Mouse (Mus musculus) MEL (cell line): Measurements from ENCODE around the gene B3gnt6.

Experiments
- CTCF ChIP-seq, 3 experiments: IDR thresholded peaks in 2 of 3; conservative IDR thresholded peaks in 1 of 3; 2 replicates each; pipeline ENCODE4 v1.5.1; 2011 to 2012; ENCODE audit warnings: low read length in 3 of 3, low read depth in 2 of 3, mild to moderate bottlenecking in 2 of 3, improper control_type of control experiment in 1 of 3, inconsistent platforms in 1 of 3, mixed read lengths in 1 of 3, moderate library complexity in 1 of 3; ENCODE audit not compliant: control insufficient read depth in 1 of 3, insufficient read depth in 1 of 3, poor library complexity in 1 of 3, severe bottlenecking in 1 of 3
- EP300 ChIP-seq, 2 experiments: IDR thresholded peaks; 2 replicates each; pipeline ENCODE4 v1.6.1; 2011; ENCODE audit warnings: improper control_type of control experiment in 2 of 2, low read length in 2 of 2, low read depth in 1 of 2, mild to moderate bottlenecking in 1 of 2
- HCFC1 ChIP-seq: IDR thresholded peaks from 2 replicates; pipeline ENCODE4 v1.6.1; 2012; ENCODE audit warnings: low read depth, mild to moderate bottlenecking, inconsistent platforms, low read length, improper control_type of control experiment, moderate library complexity
- KAT2A ChIP-seq: conservative IDR thresholded peaks from 2 replicates; pipeline ENCODE4 v1.6.1; 2012; ENCODE audit warnings: low read depth, low read length, improper control_type of control experiment, inconsistent platforms
- MAX ChIP-seq: IDR thresholded peaks from 2 replicates; pipeline ENCODE4 v1.6.1; 2011; ENCODE audit warnings: low read length, improper control_type of control experiment
- MAZ ChIP-seq: IDR thresholded peaks from 2 replicates; pipeline ENCODE4 v1.6.1; 2012; ENCODE audit warnings: low read depth, mild to moderate bottlenecking, inconsistent platforms, low read length, improper control_type of control experiment
- MXI1 ChIP-seq: IDR thresholded peaks from 2 replicates; pipeline ENCODE4 v1.6.1; 2011; ENCODE audit warnings: mild to moderate bottlenecking, low read depth, low read length, improper control_type of control experiment
- POLR2A ChIP-seq, 2 experiments: IDR thresholded peaks; 2 replicates each; pipeline ENCODE4 v1.6.1; 2011 to 2012; ENCODE audit warnings: low read length in 2 of 2, mild to moderate bottlenecking in 2 of 2, control low read depth in 1 of 2, improper control_type of control experiment in 1 of 2, low read depth in 1 of 2, moderate library complexity in 1 of 2; ENCODE audit not compliant: control insufficient read depth in 1 of 2, insufficient read depth in 1 of 2, poor library complexity in 1 of 2
- POLR2AphosphoS2 ChIP-seq: IDR thresholded peaks from 2 replicates; pipeline ENCODE4 v1.6.1; 2011; ENCODE audit warnings: low read length, improper control_type of control experiment
- TAL1 ChIP-seq: IDR thresholded peaks from 2 replicates; pipeline ENCODE4 v1.6.1; 2012; ENCODE audit warnings: mild to moderate bottlenecking, inconsistent platforms, low read length, moderate library complexity, mixed read lengths
- ZNF384 ChIP-seq: IDR thresholded peaks from 2 replicates; pipeline ENCODE4 v1.6.1; 2012; ENCODE audit warnings: low read depth, mild to moderate bottlenecking, inconsistent platforms, low read length, improper control_type of control experiment

DNA sequence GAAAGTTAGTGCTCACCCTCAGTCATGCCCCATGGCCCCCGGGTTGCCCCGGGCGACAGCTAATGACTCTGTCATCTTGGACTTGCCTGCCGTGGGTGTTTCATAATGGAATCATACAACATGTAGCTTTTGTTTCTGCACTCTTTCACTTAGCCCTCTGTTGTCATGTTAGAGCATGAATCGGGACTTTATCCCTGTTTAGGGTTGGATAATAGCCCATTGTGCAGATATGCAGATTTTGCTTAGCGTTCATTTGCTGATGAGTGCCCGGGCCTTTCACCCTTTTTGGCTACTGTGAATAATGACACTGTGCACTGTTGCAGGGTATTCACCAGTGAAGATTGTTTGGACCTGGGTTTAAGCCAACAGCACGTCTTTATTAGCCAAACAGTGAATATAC is 12.6 kb downstream of the B3gnt6 start:
- TF ChIP-seq CTCF (IDR thresholded peaks at IDR 0.05 in 2 of 3, conservative IDR thresholded peaks at IDR 0.05 in 1 of 3; ENCODE audit: control insufficient read depth in 1 of 3, insufficient read depth in 1 of 3, low read depth in 2 of 3, low read length in 3 of 3, poor library complexity in 1 of 3, severe bottlenecking in 1 of 3): no peak
- no peak for TF ChIP-seq POLR2A (IDR thresholded peaks at IDR 0.05; ENCODE audit: control insufficient read depth in 1 of 2, insufficient read depth in 1 of 2, low read depth in 1 of 2, low read length in 2 of 2, poor library complexity in 1 of 2)
- TF ChIP-seq EP300 (IDR thresholded peaks at IDR 0.05; ENCODE audit: low read depth in 1 of 2, low read length in 2 of 2): no peak
- no peak for TF ChIP-seq MXI1
- TF ChIP-seq POLR2AphosphoS2: no peak
- TF ChIP-seq MAX: no peak
- TF ChIP-seq HCFC1: no peak
- no peak for TF ChIP-seq ZNF384
- no peak for TF ChIP-seq MAZ
- no peak for TF ChIP-seq KAT2A
- TF ChIP-seq TAL1: no peak
